Mouse (Mus musculus) hindbrain, embryonic 15.5 days (tissue): ENCODE measurements around the gene Eno1. TPM values are rescaled to one million over a fixed set of nuclear protein-coding genes. Genes with fewer than 3 reads are reported as not detected.

Experiments
- ATAC-seq: fragments of 200-750 bp; cut with Nextera tagmentation; 2 replicates; pipeline ENCODE4 v1.8.0; 2017; ENCODE audit warnings: low read depth, moderate number of reproducible peaks, moderate TSS enrichment; ENCODE audit not compliant: low FRiP score
- H3K27ac ChIP-seq: fragments of 300-500 bp; sonication (generic); replicated peaks from 2 replicates; pipeline ENCODE4 v1.5.1; 2015; ENCODE audit warnings: mild to moderate bottlenecking, inconsistent platforms
- H3K27me3 ChIP-seq: fragments of 300-500 bp; sonication (generic); 2 replicates; pipeline ENCODE4 v1.6.1; 2015; ENCODE audit warnings: control low read depth, inconsistent platforms
- H3K36me3 ChIP-seq: fragments of 300-500 bp; sonication (generic); 2 replicates; pipeline ENCODE4 v1.6.1; 2015; ENCODE audit warnings: control low read depth, inconsistent platforms
- H3K4me1 ChIP-seq: fragments of 300-500 bp; sonication (generic); replicated peaks from 2 replicates; pipeline ENCODE4 v1.6.1; 2015; ENCODE audit warnings: control low read depth, inconsistent platforms
- H3K4me2 ChIP-seq: fragments of 300-500 bp; sonication (generic); 2 replicates; pipeline ENCODE4 v1.6.1; 2015; ENCODE audit warnings: moderate library complexity, mild to moderate bottlenecking, inconsistent platforms
- H3K4me3 ChIP-seq: fragments of 300-500 bp; sonication (generic); 2 replicates; pipeline ENCODE4 v1.5.1; 2015; ENCODE audit warnings: mild to moderate bottlenecking, inconsistent platforms
- H3K9ac ChIP-seq: fragments of 300-500 bp; sonication (generic); 2 replicates; pipeline ENCODE4 v1.6.1; 2015; ENCODE audit warnings: inconsistent platforms
- H3K9me3 ChIP-seq: fragments of 300-500 bp; sonication (generic); 2 replicates; pipeline ENCODE4 v1.6.1; 2016; ENCODE audit warnings: control low read depth, inconsistent platforms
- WGBS: fragments of 180-500 bp; shearing (Covaris S2); methylation state at CpG from one replicate; pipeline ENCODE4 v1.1.7; 2015; 5-methylcytosine and 5-hydroxymethylcytosine counted together
- polyA plus RNA-seq: library from polyadenylated mRNA; unstranded; fragments of >200 nt; fragmentation: Nextera tagmentation; extraction: Ambion mirVana; gene quantifications from 2 replicates; pipeline ENCODE4 v1.2.1, GENCODE M21; 2015

Eno1 gene
- polyA plus RNA-seq, 1 experiment from 2014 or later: 1,158 TPM

GRCm38 (mm10) chr4:150294870-150295269 lies 58.3 kb downstream of the Eno1 start:
- Histone ChIP-seq H3K4me2 (no peak overlapping the region), H3K27me3 (no peaks in the 10 kb centered on the region), H3K36me3 (no peaks in the 10 kb centered on the region), H3K4me3 (no peak overlapping the region), H3K4me1 (peaks cover 8% of the 10 kb centered on the region), H3K27ac (no peak overlapping the region), H3K9ac (no peak overlapping the region), H3K9me3 (no peaks in the 10 kb centered on the region)
- no peak for ATAC-seq
- 95% methylated on average over 7 of the region's 7 CpGs for WGBS

- no peak overlapping the region for H3K27ac ChIP-seq
- H3K4me2 ChIP-seq: no peak overlapping the region
- H3K9me3 ChIP-seq: no peaks in the 10 kb centered on the region
- no peak overlapping the region for H3K4me3 ChIP-seq
- H3K27me3 ChIP-seq: no peaks in the 10 kb centered on the region
- no peaks in the 10 kb centered on the region for H3K36me3 ChIP-seq
- H3K4me1 ChIP-seq: peaks cover 5% of the 10 kb centered on the region; the same call in 1 of the 2 replicates
- WGBS: 97% methylated on average over 7 of the region's 7 CpGs
- no peak for ATAC-seq
- no peak overlapping the region for H3K9ac ChIP-seq
These were observed 59.4 kb downstream of the Eno1 start for GRCm38 (mm10) chr4:150295966-150296365.

Other genes starting within 250 kb of the Eno1 start
- 3.0 and 3.4 TPM in 2 replicates for gene H6pd, start 227.7 kb upstream of the Eno1 start, polyA plus RNA-seq
- 0.40 and 0.59 TPM in 2 replicates for gene Gpr157, start 149.4 kb upstream of the Eno1 start, polyA plus RNA-seq
- gene Slc2a5, start 117.4 kb upstream of the Eno1 start, polyA plus RNA-seq: 2.2 TPM in 2 replicates
- not detected in 2 replicates for gene Slc2a7, start 87.7 kb upstream of the Eno1 start, polyA plus RNA-seq
- gene Car6, start 35.4 kb upstream of the Eno1 start, polyA plus RNA-seq: not detected in 2 replicates
- gene Rere, start 44.9 kb downstream of the Eno1 start, polyA plus RNA-seq: 32.5 and 33.8 TPM in 2 replicates